Mouse (Mus musculus) forebrain, embryonic 11.5 days (tissue): ENCODE data around the gene Pcnx3. TPM values are rescaled to one million over a fixed set of nuclear protein-coding genes. Genes with fewer than 3 reads are reported as not detected.

ENCODE experiments used
- ATAC-seq: fragments of 200-750 bp; cut with Nextera tagmentation; replicated peaks from 2 replicates; pipeline ENCODE4 v1.8.0; 2017; ENCODE audit warnings: moderate TSS enrichment; ENCODE audit not compliant: low FRiP score
- DNase-seq: peaks from one replicate; pipeline ENCODE4 v3.0.0-alpha.2; 2017; ENCODE audit warnings: low spot score
- H3K27ac ChIP-seq: fragments of 300-500 bp; sonication (generic); 2 replicates; pipeline ENCODE4 v1.5.1; 2014; ENCODE audit warnings: low read depth, low read length
- H3K27me3 ChIP-seq: fragments of 300-500 bp; sonication (generic); 2 replicates; pipeline ENCODE4 v1.6.1; 2014; ENCODE audit warnings: mild to moderate bottlenecking, low read length, mixed read lengths; ENCODE audit not compliant: control insufficient read depth, insufficient read depth
- H3K36me3 ChIP-seq: fragments of 300-500 bp; sonication (generic); 2 replicates; pipeline ENCODE4 v1.6.1; 2014; ENCODE audit warnings: mild to moderate bottlenecking, low read length, moderate library complexity, mixed read lengths; ENCODE audit not compliant: control insufficient read depth, insufficient read depth
- H3K4me1 ChIP-seq: fragments of 300-500 bp; sonication (generic); replicated peaks from 2 replicates; pipeline ENCODE4 v1.6.1; 2014; ENCODE audit warnings: low read length, mixed read lengths; ENCODE audit not compliant: control insufficient read depth, insufficient read depth
- H3K4me2 ChIP-seq: fragments of 300-500 bp; sonication (generic); 2 replicates; pipeline ENCODE4 v1.6.1; 2014; ENCODE audit warnings: low read depth, mild to moderate bottlenecking, low read length, moderate library complexity, mixed read lengths; ENCODE audit not compliant: severe bottlenecking
- H3K4me3 ChIP-seq: fragments of 300-500 bp; sonication (generic); 2 replicates; pipeline ENCODE4 v1.5.1; 2014; ENCODE audit warnings: low read depth, low read length
- H3K9ac ChIP-seq: fragments of 300-500 bp; sonication (generic); 2 replicates; pipeline ENCODE4 v1.6.1; 2014; ENCODE audit warnings: low read length
- H3K9me3 ChIP-seq: fragments of 300-500 bp; sonication (generic); 2 replicates; pipeline ENCODE4 v1.6.1; 2016; ENCODE audit warnings: low read length, mixed read lengths; ENCODE audit not compliant: control insufficient read depth
- WGBS: fragments of 180-500 bp; shearing (Covaris S2); extraction: QIAGEN DNeasy Blood & Tissue Kit; methylation state at CpG from one replicate; pipeline ENCODE4 v1.1.7; 2014; 5-methylcytosine and 5-hydroxymethylcytosine counted together
- polyA plus RNA-seq: library from polyadenylated mRNA; unstranded; fragments of >200 nt; fragmentation: Nextera tagmentation; extraction: Ambion mirVana; gene quantifications from 2 replicates; pipeline ENCODE4 v1.2.1, GENCODE M21; 2014

The Pcnx3 gene
- polyA plus RNA-seq, 1 experiment from 2014 or later = 34.1 TPM

- H3K9ac ChIP-seq = no peak overlapping the region
- no peaks in the 10 kb centered on the region for H3K4me1 ChIP-seq
- H3K4me2 ChIP-seq = no peak overlapping the region
- no peak overlapping the region for H3K4me3 ChIP-seq
- H3K27me3 ChIP-seq = no peaks in the 10 kb centered on the region
- no peak overlapping the region for H3K27ac ChIP-seq
- peaks cover 25% of the 10 kb centered on the region for H3K36me3 ChIP-seq
- no peaks in the 10 kb centered on the region for H3K9me3 ChIP-seq
- WGBS = 93% methylated on average over 4 of the region's 4 CpGs
- DNase-seq (no peak), ATAC-seq (no peak)
Observed at GRCm38 (mm10) chr19:5680432-5680831, 8.3 kb downstream of the Pcnx3 start.

- DNase-seq (no peak), ATAC-seq (no peak)
- H3K9me3 ChIP-seq = no peaks in the 10 kb centered on the region
- H3K9ac ChIP-seq = no peak overlapping the region
- no peak overlapping the region for H3K27ac ChIP-seq
- 88% methylated on average over 4 of the region's 4 CpGs for WGBS
- no peaks in the 10 kb centered on the region for H3K27me3 ChIP-seq
- H3K4me3 ChIP-seq = no peak overlapping the region
- peaks cover 9% of the 10 kb centered on the region; the same call in 1 of the 2 replicates for H3K36me3 ChIP-seq
- H3K4me2 ChIP-seq = no peak overlapping the region
- no peaks in the 10 kb centered on the region for H3K4me1 ChIP-seq
Observed at GRCm38 (mm10) chr19:5668372-5668771, 20.3 kb downstream of the Pcnx3 start.

DNA sequence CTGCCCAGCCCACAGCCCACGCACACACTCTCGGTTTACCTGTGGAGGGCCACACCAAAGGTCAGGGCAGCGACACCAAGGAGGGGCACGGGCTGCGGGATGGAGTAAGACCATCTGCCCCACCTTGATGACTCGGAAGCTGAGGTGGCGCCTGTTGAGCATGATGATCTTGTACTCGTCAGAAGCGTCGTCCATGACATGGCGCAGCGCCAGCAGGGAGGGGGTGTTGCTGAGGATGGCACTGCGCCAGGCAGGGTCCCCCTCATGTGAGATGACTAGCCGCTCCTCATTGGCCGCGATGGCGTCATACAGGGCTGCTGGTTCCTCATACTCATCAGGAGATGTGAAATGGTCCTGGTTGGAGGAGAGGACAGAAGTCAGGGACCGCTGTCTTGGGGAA lies 22.3 kb downstream of the Pcnx3 start:
- no peak overlapping the region for H3K27ac ChIP-seq
- no peak for ATAC-seq
- H3K9me3 ChIP-seq = no peaks in the 10 kb centered on the region
- no peak overlapping the region for H3K4me2 ChIP-seq
- DNase-seq = no peak
- peaks cover 9% of the 10 kb centered on the region; the same call in 1 of the 2 replicates for H3K4me1 ChIP-seq
- peaks cover 7% of the 10 kb centered on the region; the same call in 1 of the 2 replicates for H3K36me3 ChIP-seq
- H3K4me3 ChIP-seq = no peak overlapping the region
- 97% methylated on average over 18 of the region's 18 CpGs for WGBS
- H3K27me3 ChIP-seq = no peaks in the 10 kb centered on the region
- no peak overlapping the region for H3K9ac ChIP-seq

- DNase-seq (no peak), ATAC-seq (no peak)
- H3K4me1 ChIP-seq = peaks cover 9% of the 10 kb centered on the region; the same call in 1 of the 2 replicates
- H3K9ac ChIP-seq = no peak overlapping the region
- H3K27me3 ChIP-seq = no peaks in the 10 kb centered on the region
- no peak overlapping the region for H3K27ac ChIP-seq
- H3K9me3 ChIP-seq = no peaks in the 10 kb centered on the region
- H3K4me3 ChIP-seq = no peak overlapping the region
- WGBS = 91% methylated on average over 15 of the region's 15 CpGs
- H3K4me2 ChIP-seq = no peak overlapping the region
- H3K36me3 ChIP-seq = peaks cover 4% of the 10 kb centered on the region; the same call in 1 of the 2 replicates
Observed at GRCm38 (mm10) chr19:5665465-5665864, 23.2 kb downstream of the Pcnx3 start.

GRCm38 (mm10) chr19:5664669-5665257 lies 23.9 kb downstream of the Pcnx3 start:
- peaks cover 9% of the 10 kb centered on the region; the same call in 1 of the 2 replicates for H3K4me1 ChIP-seq
- WGBS = 92% methylated on average over 10 of the region's 10 CpGs
- DNase-seq (no peak), ATAC-seq (no peak)
- no peak overlapping the region for H3K27ac ChIP-seq
- H3K9me3 ChIP-seq = no peaks in the 10 kb centered on the region
- H3K4me3 ChIP-seq = no peak overlapping the region
- H3K9ac ChIP-seq = no peak overlapping the region
- H3K27me3 ChIP-seq = no peaks in the 10 kb centered on the region
- no peak overlapping the region for H3K4me2 ChIP-seq
- H3K36me3 ChIP-seq = peaks cover 4% of the 10 kb centered on the region; the same call in 1 of the 2 replicates

DNA sequence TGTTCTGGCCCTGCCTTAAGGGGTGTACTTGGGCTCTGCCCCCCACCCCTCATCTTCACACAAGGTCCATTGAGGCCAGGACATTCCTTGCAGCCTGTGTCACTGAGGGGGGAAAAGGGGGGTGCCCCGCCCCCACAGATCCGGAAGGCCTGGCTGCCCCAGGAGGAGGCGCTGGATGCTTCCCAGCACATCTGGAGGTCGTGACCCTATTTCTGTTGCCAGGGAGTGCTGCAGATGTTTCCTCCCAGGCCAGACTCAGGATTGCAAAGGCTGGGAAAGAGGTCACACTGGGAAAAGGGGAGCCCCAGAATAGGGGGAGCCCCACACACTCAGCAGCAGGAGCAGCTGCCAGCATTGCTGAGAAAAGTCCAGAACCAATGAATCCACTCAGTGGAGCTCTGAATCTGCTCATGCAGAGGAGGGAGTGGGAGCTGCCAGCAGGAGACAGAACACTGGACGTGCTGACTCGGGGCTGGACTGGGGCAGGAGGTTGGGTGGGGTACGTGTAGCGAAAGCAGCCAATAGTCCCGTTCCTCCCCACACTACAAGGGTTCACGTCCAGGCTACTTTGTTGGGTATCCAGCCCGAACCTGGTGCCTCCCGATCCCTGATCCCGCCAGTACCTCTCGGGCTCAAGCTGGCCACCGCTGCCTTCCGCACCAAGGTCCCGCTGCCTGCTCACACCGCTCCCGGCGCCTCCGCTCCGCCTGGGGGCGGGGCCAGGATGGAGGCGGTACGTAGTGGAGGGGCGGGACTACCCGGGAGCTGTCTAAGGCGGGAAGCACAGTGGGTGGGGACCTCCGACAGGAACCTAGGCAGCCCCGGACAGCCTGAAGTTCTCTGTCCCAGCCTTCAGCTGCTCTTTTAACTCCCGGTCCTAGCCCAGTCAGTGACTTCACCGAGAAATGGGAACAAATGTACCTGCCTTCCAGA lies 25.5 kb downstream of the Pcnx3 start, which contains the start of gene Sipa1:
TSS of gene Sipa1 (minus strand) at position 727 of the 933 bp plus-strand sequence.
- H3K9ac ChIP-seq = peak within 1 kb of the TSS; percentile 37
- 2% methylated on average over 31 of the region's 32 CpGs for WGBS

DNA sequence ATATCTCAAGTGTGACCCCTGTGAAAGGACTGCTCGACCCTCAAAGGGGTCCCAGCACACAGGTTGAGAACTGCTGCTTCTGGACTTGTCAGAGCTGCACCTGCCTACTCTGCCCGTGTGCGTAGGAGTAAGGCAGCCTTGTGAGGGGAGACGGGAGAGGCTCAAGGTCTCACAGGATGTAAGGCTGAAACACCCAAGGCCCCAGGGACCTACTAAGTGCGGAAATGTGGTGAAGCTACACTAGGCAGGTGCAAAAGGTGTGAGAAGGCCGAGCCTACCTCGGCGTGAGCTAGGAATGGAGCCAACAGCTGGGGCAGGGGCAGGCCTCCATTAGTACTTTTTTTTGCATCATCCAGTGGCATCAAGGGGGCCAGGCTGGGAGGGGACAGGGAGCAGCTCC lies 26.4 kb downstream of the Pcnx3 start:
- Histone ChIP-seq H3K9ac (peak overlapping the region; percentile 37; the same call in 1 of the 2 replicates), H3K9me3 (no peaks in the 10 kb centered on the region), H3K4me2 (peak overlapping the region; percentile 67; the same call in 1 of the 2 replicates), H3K4me3 (no peak overlapping the region; the same call in 1 of the 2 replicates), H3K27ac (no peak overlapping the region), H3K4me1 (peaks cover 9% of the 10 kb centered on the region; the same call in 1 of the 2 replicates), H3K27me3 (no peaks in the 10 kb centered on the region), H3K36me3 (peaks cover 4% of the 10 kb centered on the region; the same call in 1 of the 2 replicates)
- WGBS = 82% methylated on average over 8 of the region's 8 CpGs
- no peak for ATAC-seq
- DNase-seq = no peak

More for the DNA sequence above, 25.5 kb downstream of the Pcnx3 start, which contains the start of gene Sipa1:
- H3K36me3 ChIP-seq = peaks cover 4% of the 10 kb centered on the region; the same call in 1 of the 2 replicates
- peak within 1 kb of the TSS; percentile 33 for H3K4me3 ChIP-seq
- ATAC-seq (peak; percentile 93), DNase-seq (peak; percentile 93)
- no peak within 1 kb of the TSS for H3K27ac ChIP-seq
- H3K4me2 ChIP-seq = peak within 1 kb of the TSS; percentile 67
- peaks cover 9% of the 10 kb centered on the region; the same call in 1 of the 2 replicates for H3K4me1 ChIP-seq
- no peaks in the 10 kb centered on the region for H3K27me3 ChIP-seq
- H3K9me3 ChIP-seq = no peaks in the 10 kb centered on the region

GRCm38 (mm10) chr19:5660942-5661751 lies 27.6 kb downstream of the Pcnx3 start:
- ATAC-seq (no peak), DNase-seq (no peak)
- peaks cover under 1% of the 10 kb centered on the region; the same call in 1 of the 2 replicates for H3K36me3 ChIP-seq
- H3K4me3 ChIP-seq = no peak overlapping the region
- no peak overlapping the region for H3K9ac ChIP-seq
- no peaks in the 10 kb centered on the region for H3K9me3 ChIP-seq
- no peak overlapping the region for H3K27ac ChIP-seq
- H3K4me2 ChIP-seq = no peak overlapping the region
- no peaks in the 10 kb centered on the region for H3K27me3 ChIP-seq
- H3K4me1 ChIP-seq = peaks cover 9% of the 10 kb centered on the region; the same call in 1 of the 2 replicates
- whole genome bisulfite sequencing = 86% methylated on average over 16 of the region's 16 CpGs
